Mouse (Mus musculus): ENCODE results near the gene Smpd2.

Gene Smpd2

DNA sequence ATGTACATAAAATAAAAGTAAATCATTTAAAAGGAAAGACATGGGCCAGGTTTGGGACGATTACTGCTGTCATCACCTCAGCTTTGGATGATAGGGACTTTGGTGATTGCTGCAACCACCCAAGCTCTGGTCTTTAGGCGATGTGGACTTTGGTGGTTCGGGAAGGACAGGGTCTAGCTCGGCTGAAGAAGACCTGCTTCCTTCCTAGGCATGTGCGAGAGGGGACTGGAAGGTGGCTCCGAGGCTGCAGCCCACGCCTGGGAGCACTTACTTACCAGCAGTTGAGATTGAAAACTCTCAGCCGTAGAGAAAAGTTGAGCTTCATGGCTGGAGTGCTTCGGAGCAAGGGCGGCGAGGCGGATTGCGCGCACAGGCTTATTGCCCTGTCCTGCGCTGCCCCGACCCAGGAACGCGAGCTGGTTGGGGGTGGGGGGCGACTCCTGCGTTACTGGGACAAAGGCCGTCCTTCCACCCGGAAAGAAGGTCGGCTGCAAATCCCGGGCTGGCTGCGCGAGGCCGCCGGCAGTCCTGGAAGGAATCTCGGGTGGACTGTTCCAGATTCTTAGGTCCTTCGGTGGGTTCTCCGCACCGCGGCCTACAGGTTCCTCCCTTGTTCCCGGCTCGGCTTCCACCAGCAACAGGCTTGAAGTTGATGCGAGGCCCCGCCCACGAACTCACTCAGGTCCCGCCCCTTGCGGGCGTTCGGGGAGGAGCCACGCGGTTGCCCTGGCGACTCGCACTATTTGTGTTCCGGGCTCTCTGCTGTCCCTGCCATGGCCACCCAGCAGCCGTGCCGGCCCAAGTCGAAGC is at the start of gene Smpd2, which contains the start of gene Ppil6:
Smpd2 (minus strand) TSS at position 662 of the 810 bp plus-strand sequence.
Ppil6 (plus strand) TSS at position 732 of the 810 bp plus-strand sequence.
- DNase-seq (ENCODE audit: low spot score): peak; percentile 97

DNA sequence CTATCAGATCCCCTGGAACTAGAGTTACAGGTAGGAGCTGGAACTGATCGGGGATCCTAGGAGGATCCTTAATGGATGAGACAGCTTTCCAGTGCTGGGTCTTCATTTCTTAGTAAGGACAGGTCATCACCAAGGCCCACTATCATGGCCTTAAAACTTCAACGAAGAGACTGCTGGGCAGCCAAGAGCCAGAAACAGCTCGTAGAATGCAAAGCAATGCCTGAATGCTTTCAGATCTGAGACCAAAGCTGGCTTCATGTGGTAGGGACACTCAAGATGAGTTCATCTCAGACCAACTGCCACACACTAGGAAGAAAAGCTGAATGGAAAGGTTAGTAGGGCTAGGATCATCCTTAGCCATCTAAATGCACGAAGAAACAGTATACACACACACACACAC is 48.8 kb upstream of the Smpd2 start:
- DNase-seq (ENCODE audit: low spot score): no peak

DNA sequence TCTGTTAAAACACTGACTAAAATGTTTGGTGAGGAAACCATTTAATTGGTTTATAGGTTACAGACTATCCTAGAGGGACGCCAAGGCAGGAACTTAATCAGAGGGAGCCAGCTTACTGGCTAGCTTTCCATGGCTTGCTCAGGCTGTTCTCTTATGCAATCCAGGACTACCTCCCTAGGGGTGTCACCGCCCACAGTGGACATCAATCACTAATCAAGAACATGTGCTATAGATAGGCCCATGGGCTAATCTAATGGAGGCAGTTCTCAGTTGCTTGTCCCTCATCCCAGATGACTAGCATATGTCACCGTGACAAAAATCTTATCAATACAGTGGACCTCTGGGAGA is 47.8 kb upstream of the Smpd2 start:
- no peak for DNase-seq (ENCODE audit: low spot score)

DNA sequence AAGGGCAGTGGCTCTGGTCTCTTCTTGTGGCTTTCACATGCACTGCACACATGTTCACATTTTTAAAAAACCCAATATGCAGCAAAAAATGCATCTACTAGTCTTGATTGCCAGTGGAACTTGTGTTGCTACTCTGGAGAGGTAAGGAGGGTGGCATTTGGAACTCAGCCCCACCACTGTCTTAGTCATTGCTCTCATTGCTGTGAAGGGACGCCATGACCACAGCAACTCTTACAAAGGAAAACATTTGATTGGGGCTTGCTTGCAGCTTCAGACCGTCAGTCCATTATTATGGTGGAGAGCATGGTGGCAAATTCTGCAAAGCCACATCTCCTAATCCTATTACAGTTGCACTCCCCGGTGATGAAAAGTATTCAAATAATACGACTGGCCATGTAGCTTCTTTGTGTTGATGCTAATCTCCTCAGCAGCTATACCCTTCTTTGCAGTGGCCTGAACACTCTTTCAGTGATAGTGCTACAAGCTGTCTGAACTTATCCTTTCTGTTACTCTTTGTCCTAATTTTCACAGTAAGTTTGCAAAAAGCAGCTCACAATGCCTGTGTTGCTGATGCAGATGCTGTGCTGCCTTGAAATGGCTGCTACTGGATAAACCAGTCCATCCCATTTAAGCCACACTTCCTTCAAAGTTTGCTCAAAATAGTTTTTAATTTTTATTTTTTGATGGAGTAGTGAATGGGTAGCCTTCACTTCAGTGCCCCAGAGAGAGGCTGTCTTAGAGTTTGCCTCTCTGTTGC is 47.2 kb upstream of the Smpd2 start:
- DNase-seq (ENCODE audit: low spot score): no peak

DNA sequence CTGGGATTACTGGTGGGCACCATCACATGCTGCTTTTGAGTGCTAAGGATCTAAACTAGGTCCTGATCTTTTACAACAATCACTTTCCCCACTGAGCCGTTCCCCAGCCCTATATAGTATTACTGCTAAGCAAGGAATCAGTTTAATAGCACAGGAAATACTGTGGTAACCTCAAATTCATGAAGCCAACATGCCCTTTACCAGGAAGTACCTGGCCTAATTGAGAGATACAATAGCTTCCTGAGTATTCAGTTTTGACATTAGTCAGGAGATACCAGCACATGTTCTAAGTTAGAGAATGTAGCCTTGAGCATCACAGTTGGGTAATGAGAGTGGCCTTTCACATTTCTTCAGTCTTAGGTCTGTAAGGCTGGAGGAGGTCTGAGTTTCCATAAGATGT is 46.5 kb upstream of the Smpd2 start:
- DNase-seq (ENCODE audit: low spot score): no peak

DNA sequence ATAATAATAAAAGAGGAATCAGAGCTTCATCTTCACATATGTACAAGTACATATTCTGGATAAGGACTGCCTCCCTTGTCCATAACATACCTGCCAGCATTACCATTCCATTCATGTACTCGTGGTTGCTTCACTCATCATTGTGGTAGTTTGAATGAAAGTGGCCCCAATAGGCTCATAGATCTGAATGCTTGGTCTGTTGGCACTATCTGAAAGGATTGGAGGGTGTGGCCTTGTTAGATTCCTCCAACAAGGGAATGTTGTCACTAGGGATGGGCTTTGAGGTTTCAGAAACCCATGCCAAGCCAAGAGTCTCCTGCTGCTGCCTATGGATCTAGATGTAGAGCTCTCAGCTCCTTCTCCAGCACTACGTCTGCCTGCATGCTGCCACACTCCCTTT is 45.8 kb upstream of the Smpd2 start:
- DNase-seq (ENCODE audit: low spot score): no peak

DNA sequence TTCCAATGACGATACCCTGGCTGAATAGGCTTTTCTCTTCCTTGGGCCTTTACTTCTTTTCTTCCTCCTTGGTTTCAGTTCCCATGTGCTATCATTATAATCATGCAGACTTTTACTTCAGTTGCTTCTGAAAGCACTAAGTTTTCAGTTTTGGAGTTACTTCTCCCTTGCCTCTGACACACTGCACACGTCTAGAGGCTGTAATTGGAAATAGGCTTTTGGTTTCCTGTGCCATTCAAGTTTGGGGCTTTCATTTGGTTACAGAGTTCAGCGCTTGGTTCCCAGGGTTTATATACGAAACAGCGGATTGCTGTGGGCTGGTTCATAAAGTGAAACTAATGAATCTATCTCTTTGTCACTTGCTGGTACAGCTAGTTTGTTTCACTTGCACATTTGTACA is 39.8 kb upstream of the Smpd2 start:
- DNase-seq (ENCODE audit: low spot score): no peak

DNA sequence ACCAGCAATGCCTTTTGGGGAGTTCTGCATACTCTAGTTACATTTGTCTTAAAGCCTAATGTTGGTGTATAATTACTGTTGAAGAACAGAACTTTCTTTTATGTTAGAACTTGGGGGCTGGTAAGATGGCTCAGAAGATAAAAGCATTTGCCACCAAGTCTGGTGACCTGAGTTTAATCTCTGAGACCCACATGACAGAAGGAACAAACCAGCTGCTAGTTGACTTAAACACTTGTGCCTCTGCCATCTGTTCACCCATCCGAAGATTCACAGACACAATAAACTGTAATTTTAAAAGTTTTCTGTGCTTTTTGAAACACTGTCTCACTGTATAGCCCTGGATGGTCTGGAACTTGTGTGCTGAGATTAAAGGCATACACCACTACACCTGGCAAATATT is 35.5 kb upstream of the Smpd2 start:
- DNase-seq (ENCODE audit: low spot score): no peak

DNA sequence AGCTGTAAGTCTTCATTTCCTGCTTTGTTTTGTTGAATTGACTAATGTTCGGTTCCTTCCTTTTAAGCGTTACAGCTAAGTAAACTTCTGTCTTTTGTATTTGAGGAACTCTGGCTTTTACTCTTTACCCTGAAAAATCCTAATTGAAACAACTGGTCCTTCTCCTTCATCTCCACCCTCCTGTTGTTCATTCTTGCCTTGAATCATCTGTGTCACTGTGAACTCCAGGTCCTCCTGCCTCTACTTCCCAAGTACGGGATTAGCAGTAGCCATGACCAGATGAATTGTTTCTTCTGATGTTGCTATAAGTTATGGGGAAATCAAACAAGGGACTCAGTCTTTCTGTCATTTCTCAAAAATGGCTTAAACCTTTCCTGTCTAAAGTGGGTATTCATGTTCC is 33.2 kb upstream of the Smpd2 start:
- no peak for DNase-seq (ENCODE audit: low spot score)

DNA sequence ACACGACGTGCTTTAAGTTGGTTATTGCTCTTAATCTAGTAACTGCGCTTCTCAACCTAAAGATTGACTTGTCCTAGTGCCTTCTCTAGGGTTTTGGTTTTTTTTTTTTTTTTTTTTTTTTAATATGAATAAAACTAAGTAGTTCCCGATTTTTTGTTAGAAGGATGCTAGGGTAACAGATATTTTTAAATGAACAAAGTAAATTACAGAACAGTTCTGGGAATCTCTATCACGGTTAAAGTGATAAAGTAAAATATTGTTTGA is 30.2 kb upstream of the Smpd2 start:
- DNase-seq (ENCODE audit: low spot score): no peak

DNA sequence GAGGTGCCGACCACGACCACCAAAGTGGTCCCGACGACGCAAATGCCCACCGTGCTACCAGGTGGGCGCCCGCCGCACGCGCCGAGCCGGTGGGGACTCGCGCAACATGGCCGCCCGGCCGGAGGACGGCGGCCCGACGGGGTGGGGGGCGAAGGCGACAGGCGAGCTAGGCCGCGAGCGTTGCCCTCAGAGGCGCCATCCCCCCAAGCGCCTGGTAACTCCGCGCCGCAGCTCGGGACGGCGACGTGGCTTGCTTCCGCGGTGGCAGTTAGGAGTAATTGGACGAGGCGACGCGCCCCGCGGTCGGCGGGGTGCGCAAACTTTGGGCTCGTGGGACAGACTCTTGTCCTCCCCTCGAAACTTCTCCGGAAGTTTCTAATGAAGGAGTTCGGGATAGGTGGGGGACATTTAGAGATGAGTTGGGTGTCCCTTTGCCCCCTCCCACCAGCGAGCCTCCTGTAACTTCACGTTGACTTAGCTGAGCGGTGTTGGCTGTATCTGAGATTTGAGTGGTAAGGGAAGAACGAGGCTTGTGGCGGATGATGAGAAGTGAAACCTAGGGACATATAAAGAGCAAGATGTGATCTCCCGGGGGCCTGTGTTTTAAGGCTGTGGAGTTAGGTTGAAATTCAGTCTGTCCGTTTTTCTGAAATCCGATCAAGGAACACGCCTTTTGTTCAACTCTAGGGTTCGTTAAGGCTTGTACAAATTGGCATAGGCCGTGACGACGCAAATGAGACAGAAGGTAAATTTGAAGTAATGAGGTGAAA is 29.7 kb upstream of the Smpd2 start:
- peak; percentile 66 for DNase-seq (ENCODE audit: low spot score)

DNA sequence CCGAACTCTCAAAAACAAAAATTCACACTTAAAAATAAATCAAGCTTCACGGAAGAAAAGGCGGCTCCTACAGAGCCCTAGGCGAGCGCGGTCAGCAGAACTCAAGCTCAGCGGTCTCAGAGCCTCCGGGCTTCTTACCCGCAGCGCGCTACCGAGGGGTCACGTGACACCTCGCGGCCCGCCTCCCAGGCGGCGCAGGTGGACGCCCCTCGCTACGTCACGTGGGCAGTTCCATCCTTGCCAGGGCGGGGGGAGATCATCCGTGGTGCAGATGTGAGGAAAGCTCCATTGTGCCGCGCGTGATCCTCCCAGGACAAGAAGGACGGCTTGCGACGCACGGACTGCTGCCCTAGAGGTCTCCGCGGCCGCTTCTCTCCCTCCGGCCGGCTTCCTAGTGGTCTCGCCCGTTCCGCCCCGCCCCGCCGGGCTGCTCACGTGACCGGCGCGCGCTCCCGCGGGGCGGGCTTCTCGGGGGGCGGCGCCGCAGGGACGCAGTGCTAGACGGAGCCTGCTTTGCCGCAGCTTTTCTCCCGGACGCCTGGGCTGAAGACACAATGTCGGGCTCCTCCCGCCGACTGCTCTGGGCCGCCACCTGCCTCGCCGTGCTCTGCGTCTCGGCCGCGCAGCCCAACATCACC is 28.9 kb upstream of the Smpd2 start, which contains the start of gene Cd164:
Cd164 (plus strand) TSS at position 434 of the 638 bp plus-strand sequence.
- peak; percentile 93 for DNase-seq (ENCODE audit: low spot score)

DNA sequence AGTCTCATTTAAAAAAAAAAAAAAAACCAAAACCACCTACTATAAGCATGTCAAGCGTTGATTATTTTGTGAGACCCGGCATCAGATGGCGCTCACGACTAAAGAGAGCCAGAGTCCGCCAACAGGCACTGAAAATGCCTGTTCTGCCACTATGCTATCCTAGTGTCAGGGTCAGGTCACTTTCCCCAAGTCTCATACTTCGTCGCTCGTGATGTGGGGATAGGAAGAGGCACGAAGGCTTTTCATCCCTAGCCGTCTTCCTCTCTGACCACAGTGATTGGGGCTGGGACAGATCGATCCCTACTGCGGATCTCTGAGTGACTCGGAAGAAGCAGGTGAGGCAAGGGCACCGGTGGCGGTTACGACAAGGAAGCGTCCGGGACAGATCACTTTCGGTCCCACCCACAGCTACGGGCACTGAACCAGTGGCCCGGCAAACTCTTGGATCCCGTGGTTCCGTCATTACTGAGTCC is 28.4 kb upstream of the Smpd2 start:
- peak; percentile 86 for DNase-seq (ENCODE audit: low spot score)

DNA sequence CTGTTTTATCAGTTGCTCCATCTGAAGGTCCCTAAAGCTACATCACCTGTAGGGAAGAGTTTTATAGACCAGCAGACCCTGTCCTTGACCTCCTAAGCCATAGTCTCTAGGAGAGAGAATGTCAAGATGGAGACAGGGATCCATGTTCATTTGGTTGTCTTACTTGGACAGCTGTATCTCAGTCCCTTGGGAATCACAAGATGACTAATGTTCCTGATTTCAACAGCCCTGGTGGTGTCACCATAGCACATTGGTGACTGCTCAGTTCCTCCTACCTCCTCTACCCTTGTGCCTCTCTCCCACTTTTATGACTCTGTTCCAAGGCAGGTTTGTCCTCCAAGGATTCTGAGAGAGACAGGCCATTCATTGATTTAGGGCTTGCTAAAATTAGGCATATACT is 24.8 kb upstream of the Smpd2 start:
- DNase-seq (ENCODE audit: low spot score): no peak

DNA sequence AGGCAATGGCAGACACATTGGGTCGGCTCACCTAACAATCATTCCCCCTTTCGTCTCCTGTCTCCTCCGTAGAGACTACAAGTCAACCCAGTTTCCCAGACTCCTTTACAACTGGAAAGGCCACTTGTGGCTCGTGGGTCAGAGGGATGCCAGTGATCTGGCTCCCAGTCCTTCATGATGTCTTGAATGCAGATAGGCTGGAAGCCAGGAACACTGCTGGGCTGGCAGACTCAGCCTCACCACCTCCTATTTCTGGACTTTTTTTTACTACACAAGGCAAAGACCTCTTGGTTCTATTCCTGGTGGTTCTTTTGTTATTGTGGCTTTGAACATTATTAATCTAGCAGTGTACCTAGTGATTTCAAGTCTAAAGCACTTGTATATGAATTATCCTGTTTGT is 24.1 kb upstream of the Smpd2 start:
- DNase-seq (ENCODE audit: low spot score): no peak

DNA sequence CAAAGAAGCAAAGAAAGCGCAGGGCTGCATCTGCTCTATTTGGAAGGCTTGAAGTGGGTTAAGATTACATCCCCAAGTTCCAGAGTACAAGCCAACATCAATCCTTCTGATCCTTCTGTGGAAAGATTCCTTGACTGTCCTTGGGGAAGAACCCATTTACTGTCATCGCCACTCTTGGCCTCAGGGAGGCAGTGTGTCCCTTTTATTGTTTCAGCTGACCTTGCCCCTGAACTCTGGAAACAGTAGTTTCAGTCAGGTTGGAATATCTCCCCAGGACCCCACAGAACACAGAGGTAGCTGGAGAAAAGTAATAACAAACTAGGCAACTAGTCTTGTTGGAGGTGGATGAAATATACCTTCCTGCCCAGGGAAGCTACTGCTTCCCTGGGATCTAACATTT is 19.0 kb upstream of the Smpd2 start:
- peak; percentile 65 for DNase-seq (ENCODE audit: low spot score)

DNA sequence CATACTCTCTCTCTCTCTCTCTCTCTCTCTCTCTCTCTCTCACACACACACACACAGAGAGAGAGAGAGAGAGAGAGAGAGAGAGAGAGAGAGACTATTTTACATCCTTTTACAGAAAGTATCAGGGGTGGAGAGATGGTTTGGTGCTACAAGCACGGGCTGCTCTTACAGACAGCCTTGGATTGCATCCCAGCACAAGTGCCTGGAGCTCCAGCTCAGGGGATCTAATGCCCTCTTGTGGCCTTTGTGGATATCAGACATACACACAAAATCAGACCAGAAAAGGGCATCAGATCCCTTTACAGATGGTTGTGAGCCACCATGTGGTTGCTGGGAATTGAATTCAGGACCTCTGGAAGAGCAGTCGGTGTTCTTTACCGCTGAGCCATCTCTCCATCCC is 15.3 kb upstream of the Smpd2 start:
- peak; percentile 90 for DNase-seq (ENCODE audit: low spot score)

DNA sequence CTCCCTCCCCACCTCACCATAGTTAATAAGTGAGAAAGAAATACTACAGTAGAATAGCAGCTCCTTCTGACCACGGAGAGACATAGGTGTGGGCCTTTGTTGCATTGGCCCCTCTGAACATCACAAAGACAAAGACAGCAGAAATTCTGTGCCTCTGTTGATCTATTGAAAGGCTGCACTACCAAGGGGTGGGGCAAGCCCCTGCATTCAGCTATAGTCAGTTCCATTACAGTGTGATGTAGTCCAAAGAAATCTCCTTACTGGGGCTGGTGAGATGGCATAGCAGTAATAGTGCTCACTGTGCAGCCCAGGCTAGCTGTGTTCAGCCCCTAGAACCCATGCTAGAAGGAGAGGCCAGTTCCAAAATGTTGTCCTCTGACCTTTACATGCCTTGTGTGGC is 14.8 kb upstream of the Smpd2 start:
- DNase-seq (ENCODE audit: low spot score): no peak

DNA sequence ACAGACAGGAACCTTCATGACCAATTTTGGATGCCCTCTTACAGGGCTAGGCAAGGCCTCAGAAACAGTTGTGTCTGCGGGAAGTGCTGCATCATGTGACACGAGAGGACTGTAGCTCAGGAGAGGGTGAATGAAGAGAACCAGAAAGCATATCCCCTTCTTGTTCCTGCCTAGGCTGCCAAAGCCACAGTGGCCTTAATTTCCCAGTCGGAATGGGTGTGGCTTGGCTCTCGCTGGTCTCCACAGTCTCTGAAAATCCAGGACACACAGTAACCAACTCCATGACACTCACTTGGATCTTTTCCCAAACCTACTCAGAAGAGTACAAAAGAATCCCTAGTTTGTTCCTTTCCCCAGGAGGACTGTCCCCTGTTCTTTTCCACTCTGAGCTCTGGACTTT is 10.8 kb upstream of the Smpd2 start:
- no peak for DNase-seq (ENCODE audit: low spot score)

DNA sequence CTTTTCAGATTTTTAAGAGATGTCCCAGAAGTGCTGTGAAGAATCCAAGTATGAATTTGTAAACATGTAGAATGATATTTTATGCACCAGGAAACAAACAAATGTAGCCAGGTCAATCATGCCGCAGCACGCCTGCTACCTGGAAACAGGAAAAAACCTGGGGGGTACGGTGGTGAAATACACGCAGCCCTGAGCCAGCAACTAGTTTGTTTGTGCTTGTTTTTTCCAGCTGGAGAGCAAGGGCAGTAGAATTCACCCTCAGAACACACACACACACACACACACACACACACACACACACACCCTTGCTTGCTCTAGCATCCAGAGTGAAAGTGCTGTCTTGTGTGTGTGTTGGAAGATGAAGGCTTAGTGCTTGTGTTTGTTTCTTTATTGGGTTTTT is 942 bp upstream of the Smpd2 start:
- DNase-seq (ENCODE audit: low spot score): no peak

DNA sequence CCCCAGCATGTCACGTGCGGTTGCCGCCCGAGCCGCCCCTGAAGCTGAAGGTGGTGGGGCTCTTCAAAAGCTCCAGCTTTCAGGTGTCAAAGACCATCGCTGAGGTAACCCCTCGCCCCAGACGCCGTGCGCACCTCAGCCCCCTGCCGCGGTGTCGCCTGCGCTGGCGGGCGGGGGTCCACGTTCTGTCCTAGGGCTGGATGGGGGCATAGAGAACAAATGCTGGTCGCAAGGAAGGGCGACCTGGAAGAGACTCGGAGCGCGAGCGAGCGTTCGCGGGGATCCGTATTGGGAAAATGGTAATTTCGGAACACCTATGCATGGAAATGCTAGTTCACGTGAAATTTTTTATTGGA is 327 bp upstream of the Smpd2 start:
- no peak for DNase-seq (ENCODE audit: low spot score)

DNA sequence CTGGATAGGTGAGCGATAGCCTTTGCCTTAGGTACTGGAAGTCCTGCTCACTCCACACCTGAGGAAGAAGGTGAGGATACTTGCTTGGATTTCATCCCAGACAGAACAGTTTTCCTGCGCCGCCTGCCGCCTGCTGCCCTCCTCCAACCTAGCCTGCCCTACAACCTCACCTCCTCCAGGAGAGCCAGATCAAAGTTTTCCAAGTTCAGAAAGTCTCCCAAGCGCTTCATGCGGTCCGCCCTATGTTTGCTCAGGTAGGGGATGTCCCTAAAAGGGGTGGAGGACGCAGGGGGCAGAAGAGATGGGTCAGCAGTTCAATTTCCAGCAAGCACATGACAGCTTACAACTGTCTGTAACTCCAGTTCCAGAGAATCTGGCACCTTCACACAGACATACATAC is 875 bp downstream of the Smpd2 start:
- DNase-seq (ENCODE audit: low spot score): no peak

DNA sequence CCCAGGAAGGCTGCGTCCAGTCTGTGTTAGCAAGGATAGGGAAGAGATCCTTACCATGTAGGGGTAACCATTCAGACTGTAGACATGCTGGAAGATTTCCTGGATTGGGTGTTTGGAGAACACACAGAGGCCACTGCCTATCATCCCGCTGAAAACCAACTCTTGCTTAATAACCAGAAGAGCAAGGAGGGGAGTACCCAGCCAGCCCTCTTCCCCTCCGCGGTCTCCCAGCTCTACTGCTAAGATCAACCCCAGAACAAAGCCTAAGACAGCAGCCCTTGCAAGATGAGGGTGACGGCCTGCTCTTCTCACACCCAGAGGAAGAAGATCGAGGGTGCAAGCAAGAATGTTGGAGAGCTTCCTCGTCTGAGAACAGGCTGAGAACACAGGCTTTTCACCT is 1.3 kb downstream of the Smpd2 start:
- no peak for DNase-seq (ENCODE audit: low spot score)

All from embryo, embryonic 10.5 days (tissue).